Mouse (Mus musculus) adrenal gland, adult 2 months (tissue): Measurements from ENCODE around the gene Hist1h2bh. TPM values are rescaled to one million over a fixed set of nuclear protein-coding genes. Genes with fewer than 3 reads are reported as not detected.
"Not testable (repeated sequence)": the region's sequence is repeated elsewhere in the genome, so short reads cannot be mapped to it uniquely, and the experiment has no call there.

Experiments
- DNase-seq: peaks from one replicate; pipeline ENCODE4 v3.0.0; 2021
- long read RNA-seq: library from polyadenylated mRNA; stranded (forward); transcript quantifications from one replicate; pipeline ENCODE4 v2.0.0, GENCODE M21; 2021
- polyA plus RNA-seq: library from polyadenylated mRNA; depleted of rRNA; stranded (reverse); fragments of >200 nt; gene quantifications from 2 replicates; pipeline ENCODE4 v1.2.3, GENCODE M21; 2012; rRNA removed
- total RNA-seq, 2 experiments: library from RNA; stranded (reverse); gene quantifications; 2 replicates each; pipeline ENCODE4 v1.2.3; 2021

Hist1h2bh gene
- total RNA-seq: 1 to 10 TPM; 3.0 to 3.2 TPM
- 1.2 and 1.5 TPM in 2 replicates for polyA plus RNA-seq
- long read RNA-seq, partial matches to known transcripts: 0 of 2 reads
- long read RNA-seq, other reads (novel, unspliced or antisense): 0 of 2 reads

DNA sequence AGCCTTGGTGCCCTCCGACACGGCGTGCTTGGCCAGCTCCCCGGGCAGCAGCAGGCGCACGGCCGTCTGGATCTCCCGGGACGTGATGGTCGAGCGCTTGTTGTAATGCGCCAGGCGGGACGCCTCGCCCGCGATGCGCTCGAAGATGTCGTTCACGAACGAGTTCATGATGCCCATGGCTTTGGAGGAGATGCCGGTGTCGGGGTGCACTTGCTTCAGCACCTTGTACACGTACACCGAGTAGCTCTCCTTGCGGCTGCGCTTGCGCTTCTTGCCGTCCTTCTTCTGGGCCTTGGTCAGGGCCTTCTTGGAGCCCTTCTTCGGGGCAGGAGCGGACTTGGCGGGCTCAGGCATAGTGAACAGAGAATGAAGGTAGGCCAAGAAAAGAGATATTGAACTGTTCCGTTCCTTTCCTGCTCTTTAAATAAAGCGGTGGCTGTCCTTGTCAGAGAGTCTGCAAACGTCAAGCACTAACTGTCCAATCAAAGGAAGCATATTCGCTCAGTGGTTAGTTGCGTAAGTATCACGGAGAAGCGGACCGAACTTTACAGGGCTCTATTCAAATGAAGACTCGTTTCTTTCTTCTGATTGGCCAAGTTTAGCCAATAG lies at the start of gene Hist1h2bh:
Hist1h2bh (minus strand) TSS at position 394 of the 609 bp plus-strand sequence.
- DNase-seq: peak; percentile 84

GRCm38 (mm10) chr13:23592614-23593013 lies 49.4 kb upstream of the Hist1h2bh start:
- no peak for DNase-seq

GRCm38 (mm10) chr13:23591886-23592285 lies 48.7 kb upstream of the Hist1h2bh start:
- not testable (repeated sequence) for DNase-seq

GRCm38 (mm10) chr13:23591206-23591605 lies 48.0 kb upstream of the Hist1h2bh start:
- no peak for DNase-seq

DNA sequence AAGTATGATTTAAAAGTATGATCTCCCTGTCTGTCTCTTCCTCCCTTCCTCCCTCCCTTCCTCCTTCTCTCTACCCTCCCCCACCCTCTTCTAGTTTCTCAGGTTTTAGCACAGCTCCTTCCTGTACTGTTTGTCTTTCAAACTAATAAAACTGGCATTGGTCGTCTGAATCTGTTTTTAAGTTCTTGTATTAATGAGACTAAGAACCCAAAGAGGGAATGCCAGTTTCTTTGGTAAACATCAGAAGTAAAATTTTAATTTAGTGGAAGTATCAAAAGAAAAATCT lies 43.7 kb upstream of the Hist1h2bh start:
- no peak for DNase-seq

GRCm38 (mm10) chr13:23586099-23586939 lies 43.1 kb upstream of the Hist1h2bh start:
- DNase-seq: no peak

DNA sequence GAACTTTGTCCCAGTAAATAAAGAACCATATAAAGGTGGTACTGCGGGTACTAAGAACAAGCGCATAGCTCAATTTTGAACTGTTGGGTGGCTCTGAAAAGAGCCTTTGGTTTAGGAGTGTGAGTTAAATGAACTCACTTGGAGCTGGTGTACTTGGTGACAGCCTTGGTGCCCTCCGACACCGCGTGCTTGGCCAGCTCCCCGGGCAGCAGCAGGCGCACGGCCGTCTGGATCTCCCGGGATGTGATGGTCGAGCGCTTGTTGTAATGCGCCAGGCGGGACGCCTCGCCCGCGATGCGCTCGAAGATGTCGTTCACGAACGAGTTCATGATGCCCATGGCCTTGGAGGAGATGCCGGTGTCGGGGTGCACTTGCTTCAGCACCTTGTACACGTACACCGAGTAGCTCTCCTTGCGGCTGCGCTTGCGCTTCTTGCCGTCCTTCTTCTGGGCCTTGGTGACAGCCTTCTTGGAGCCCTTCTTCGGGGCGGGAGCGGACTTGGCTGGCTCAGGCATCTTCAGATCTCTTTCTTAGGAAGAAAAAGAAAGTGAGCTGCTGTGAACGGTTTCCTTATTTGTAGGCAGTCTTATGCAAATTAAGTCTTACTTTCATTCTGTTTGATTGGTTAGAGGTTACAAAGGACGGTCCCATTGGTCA lies 42.4 kb upstream of the Hist1h2bh start:
- peak; percentile 84 for DNase-seq

DNA sequence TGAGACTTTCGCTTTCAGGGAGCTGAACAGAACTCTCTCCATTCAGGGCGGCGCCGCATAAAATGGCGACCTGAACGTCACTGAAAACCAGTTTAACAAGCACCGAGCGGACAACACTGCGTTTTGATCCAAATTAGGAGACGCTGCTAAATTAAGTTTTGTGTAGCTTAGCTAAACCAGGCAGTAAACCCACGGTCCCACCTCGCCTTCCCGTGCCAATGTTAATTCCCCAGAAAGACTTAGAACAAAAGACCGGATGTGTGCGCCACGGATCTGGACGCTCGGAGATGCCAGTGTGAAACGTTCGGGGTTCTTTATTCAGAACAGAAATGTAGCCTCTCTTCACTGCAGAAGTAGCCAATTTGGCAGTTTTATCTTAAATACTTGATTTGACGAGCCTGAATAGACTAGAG lies 41.8 kb upstream of the Hist1h2bh start:
- peak; percentile 79 for DNase-seq

DNA sequence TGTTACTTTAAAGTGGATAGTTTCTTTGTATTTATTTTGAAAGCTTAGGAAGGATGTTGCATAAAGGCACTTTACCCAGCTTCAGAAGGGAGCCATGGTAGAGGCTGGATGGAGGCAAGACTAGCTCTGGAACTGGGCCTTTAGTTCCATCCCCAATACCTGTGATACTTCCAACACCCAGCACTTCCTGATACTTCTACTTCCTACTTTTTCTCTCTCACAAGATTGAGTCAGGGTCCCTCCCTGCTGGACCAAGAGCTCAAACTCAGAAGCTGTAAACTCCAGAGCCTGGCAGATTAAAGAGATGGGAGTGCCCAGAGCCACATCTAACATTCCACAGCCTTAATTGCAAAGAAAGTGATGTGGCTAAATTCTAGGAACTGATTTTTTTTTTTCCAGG lies 41.1 kb upstream of the Hist1h2bh start:
- no peak for DNase-seq

DNA sequence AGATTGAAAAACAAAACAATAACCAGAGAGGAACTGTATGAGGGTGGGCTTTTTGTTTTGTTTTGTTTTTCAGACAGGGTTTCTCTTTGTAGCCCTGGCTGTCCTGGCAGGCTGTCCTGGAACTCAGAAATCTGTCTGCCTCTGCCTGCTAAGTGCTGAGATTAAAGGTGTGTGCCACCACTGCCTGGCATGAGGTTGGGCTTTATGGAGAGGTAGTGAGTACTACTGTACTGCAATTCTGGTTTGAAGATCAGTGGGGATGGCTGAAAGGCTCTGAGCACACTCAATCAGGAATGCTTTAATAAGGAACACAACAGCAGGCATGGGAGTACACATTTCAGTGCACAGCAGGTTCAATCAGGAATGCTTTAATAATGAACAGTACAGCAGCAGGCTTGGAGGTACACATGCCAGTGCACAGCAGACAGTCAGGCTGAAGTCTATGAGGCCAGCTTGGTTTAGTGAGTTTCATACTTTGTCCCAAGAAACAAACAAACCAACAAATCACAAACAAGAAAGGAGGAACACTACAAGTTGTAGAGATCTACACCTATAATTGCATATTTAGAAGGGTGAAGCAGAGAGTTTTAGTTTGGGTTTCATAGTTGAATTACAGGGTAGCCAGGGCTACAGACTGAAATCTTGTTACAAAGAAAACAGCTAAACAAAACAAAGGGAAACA lies 40.3 kb upstream of the Hist1h2bh start:
- no peak for DNase-seq

DNA sequence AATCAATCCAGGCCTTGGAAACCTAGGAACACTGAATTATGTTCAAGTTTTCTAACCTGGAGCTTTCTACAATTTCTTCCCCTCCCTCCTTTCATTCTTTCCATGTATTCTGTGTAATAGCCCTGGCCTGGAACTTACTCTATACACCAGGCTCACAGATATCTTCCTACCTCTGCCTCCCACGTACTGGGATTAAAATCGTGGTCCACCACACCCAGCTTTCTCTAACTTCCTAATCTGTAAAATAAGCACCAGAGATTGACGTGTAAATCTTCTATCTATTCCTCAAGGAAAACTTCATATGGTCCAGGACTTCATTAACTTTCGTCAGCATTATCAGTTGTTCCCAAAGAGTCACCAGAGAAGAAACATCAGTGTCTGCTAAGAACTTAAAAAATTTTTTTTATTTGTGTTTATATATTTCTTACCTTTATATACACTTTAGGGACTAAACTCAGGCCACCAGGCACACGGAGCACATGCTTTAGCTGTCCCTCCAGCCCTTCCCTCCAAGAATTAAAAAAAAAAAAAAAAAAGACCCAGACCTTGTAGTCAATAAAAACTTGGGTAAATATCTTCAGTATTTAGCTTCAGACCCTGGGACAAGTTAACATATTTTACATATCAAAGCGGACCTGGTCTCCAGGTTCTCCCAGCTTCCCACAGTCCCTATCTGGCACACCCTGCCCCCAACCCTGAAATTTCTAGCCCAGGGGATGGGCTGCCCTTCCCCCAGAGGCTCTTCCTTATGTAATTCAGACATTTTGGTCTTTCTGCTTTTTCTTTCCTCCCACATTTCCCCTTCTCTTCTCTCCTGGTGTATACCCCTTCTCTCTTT lies 39.2 kb upstream of the Hist1h2bh start:
- DNase-seq: no peak

- peak; percentile 97 for DNase-seq
These were observed 38.4 kb upstream of the Hist1h2bh start, which contains the start of gene Hist1h4d for GRCm38 (mm10) chr13:23581408-23582218. Gene Hist1h4d (plus strand): TSS chr13:23581598.

DNA sequence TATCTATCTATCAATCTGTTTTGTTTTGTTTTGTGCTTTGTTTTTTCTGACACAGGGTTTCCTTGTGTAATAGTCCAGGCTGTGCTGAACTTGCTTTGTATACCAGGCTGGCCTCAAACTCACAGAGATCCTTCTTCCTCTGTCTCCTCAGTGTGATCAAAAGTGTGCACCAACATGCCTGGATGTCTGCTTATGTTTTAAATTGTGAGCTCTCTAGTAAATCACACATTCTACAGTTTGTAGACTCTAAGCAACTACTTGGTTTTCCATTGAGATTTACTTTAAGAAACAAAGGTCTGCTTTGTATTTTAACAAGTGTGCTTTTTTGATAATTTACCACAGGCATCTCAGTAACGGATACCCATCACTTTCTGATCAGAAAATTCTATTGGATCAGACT lies 34.6 kb upstream of the Hist1h2bh start:
- DNase-seq: no peak

GRCm38 (mm10) chr13:23576906-23577639 lies 33.9 kb upstream of the Hist1h2bh start:
- DNase-seq: no peak

- DNase-seq: no peak
These were observed 33.2 kb upstream of the Hist1h2bh start for GRCm38 (mm10) chr13:23576351-23576881.

- not testable (repeated sequence) for DNase-seq
These were observed 32.7 kb upstream of the Hist1h2bh start for GRCm38 (mm10) chr13:23575864-23576313.

- DNase-seq: peak; percentile 57
These were observed 32.2 kb upstream of the Hist1h2bh start, which contains the start of gene Hist1h3d for GRCm38 (mm10) chr13:23575271-23575851. Gene Hist1h3d (plus strand): TSS chr13:23575763.

GRCm38 (mm10) chr13:23574546-23575170 lies 31.5 kb upstream of the Hist1h2bh start:
- not testable (repeated sequence) for DNase-seq
